Mouse (Mus musculus) adrenal gland, adult (tissue): ENCODE results near the gene Tbc1d17.

Experiments used
- DNase-seq, 2 experiments: peaks; one replicate each; pipeline ENCODE4 v3.0.0; 2022 to 2023; ENCODE audit warnings: low spot score in 1 of 2; ENCODE audit not compliant: inconsistent age in 2 of 2

Tbc1d17 gene

GRCm38 (mm10) chr7:44854356-44855031 is 5.6 kb upstream of the Tbc1d17 start:
- DNase-seq = peak; percentile 95 to 98

- DNase-seq = no peak
Observed at GRCm38 (mm10) chr7:44853596-44854355, 4.9 kb upstream of the Tbc1d17 start.

GRCm38 (mm10) chr7:44853065-44853464 is 4.2 kb upstream of the Tbc1d17 start:
- DNase-seq = peak in 1 of 2 experiments; percentile 62

GRCm38 (mm10) chr7:44852259-44853027 is 3.6 kb upstream of the Tbc1d17 start:
- peak; percentile 55 to 56 for DNase-seq

GRCm38 (mm10) chr7:44851625-44852234 is 2.9 kb upstream of the Tbc1d17 start:
- DNase-seq = no peak

- DNase-seq = peak; percentile 40 to 60
Observed at GRCm38 (mm10) chr7:44850789-44851624, 2.1 kb upstream of the Tbc1d17 start.

- DNase-seq = peak; percentile 85 to 93
Observed at GRCm38 (mm10) chr7:44850146-44850545, 1.3 kb upstream of the Tbc1d17 start.

GRCm38 (mm10) chr7:44849416-44850111 is 685 bp upstream of the Tbc1d17 start:
- peak; percentile 94 to 97 for DNase-seq

- DNase-seq = peak; percentile 53 to 62
Observed at GRCm38 (mm10) chr7:44847772-44848171, 1.1 kb downstream of the Tbc1d17 start.

- DNase-seq = no peak
Observed at GRCm38 (mm10) chr7:44846804-44847203, 2.1 kb downstream of the Tbc1d17 start.

GRCm38 (mm10) chr7:44845006-44845405 is 3.9 kb downstream of the Tbc1d17 start:
- DNase-seq = no peak

- no peak for DNase-seq
Observed at GRCm38 (mm10) chr7:44841825-44842463, 6.9 kb downstream of the Tbc1d17 start.

- no peak for DNase-seq
Observed at GRCm38 (mm10) chr7:44840426-44840825, 8.5 kb downstream of the Tbc1d17 start.

GRCm38 (mm10) chr7:44839491-44840191 is 9.2 kb downstream of the Tbc1d17 start:
- peak; percentile 60 to 79 for DNase-seq

- DNase-seq = no peak
Observed at GRCm38 (mm10) chr7:44839171-44839490, 9.7 kb downstream of the Tbc1d17 start.

GRCm38 (mm10) chr7:44838073-44838472 is 10.8 kb downstream of the Tbc1d17 start:
- no peak for DNase-seq

- DNase-seq = no peak
Observed at GRCm38 (mm10) chr7:44836423-44837053, 12.3 kb downstream of the Tbc1d17 start.

GRCm38 (mm10) chr7:44836016-44836404 is 12.9 kb downstream of the Tbc1d17 start:
- no peak for DNase-seq
